Mouse (Mus musculus): ENCODE results near the gene Rnf214.

- TF ChIP-seq CTCF (IDR thresholded peaks at IDR 0.05; ENCODE audit: borderline replicate concordance, control insufficient read depth, extremely low read depth, insufficient read depth, low read length, poor library complexity): no peak
- TF ChIP-seq POLR2A (IDR thresholded peaks at IDR 0.05; ENCODE audit: control insufficient read depth, extremely low read depth, insufficient read depth, low read length, poor library complexity): no peak
These were observed 342 bp upstream of the Rnf214 start for GRCm38 (mm10) chr9:45907078-45907428.
